Mouse (Mus musculus) adipocyte (in vitro differentiated cells): ENCODE data around the gene Rplp2.

ENCODE experiments used
- DNase-seq: peaks from one replicate; pipeline ENCODE4 v3.0.0-alpha.2; 2016; ENCODE audit warnings: low spot score

Rplp2 gene

GRCm38 (mm10) chr7:141467230-141468030 lies 20.3 kb downstream of the Rplp2 start, which contains the start of gene Cd151:
Gene Cd151 (plus strand): TSS chr7:141467392.
- DNase-seq: peak; percentile 86

- DNase-seq: peak; percentile 63
Observed at GRCm38 (mm10) chr7:141468164-141468521, 21.0 kb downstream of the Rplp2 start.

GRCm38 (mm10) chr7:141468522-141469211 lies 21.5 kb downstream of the Rplp2 start:
- DNase-seq: peak; percentile 85

GRCm38 (mm10) chr7:141469352-141469751 lies 22.2 kb downstream of the Rplp2 start:
- DNase-seq: no peak

- DNase-seq: no peak
Observed at GRCm38 (mm10) chr7:141469901-141470636, 22.9 kb downstream of the Rplp2 start.

- no peak for DNase-seq
Observed at GRCm38 (mm10) chr7:141470637-141470944, 23.4 kb downstream of the Rplp2 start.

- no peak for DNase-seq
Observed at GRCm38 (mm10) chr7:141471236-141471635, 24.1 kb downstream of the Rplp2 start.

GRCm38 (mm10) chr7:141472226-141472625 lies 25.1 kb downstream of the Rplp2 start:
- DNase-seq: peak; percentile 77

- no peak for DNase-seq
Observed at GRCm38 (mm10) chr7:141472763-141473162, 25.6 kb downstream of the Rplp2 start.

GRCm38 (mm10) chr7:141474160-141474559 lies 27.0 kb downstream of the Rplp2 start:
- no peak for DNase-seq

- DNase-seq: peak; percentile 77
Observed at GRCm38 (mm10) chr7:141475011-141475804, 28.0 kb downstream of the Rplp2 start, which contains the start of the genes Polr2l and Tspan4. Gene Polr2l (minus strand): TSS chr7:141475132. Gene Tspan4 (plus strand): TSS chr7:141475240.

- DNase-seq: peak; percentile 33
Observed at GRCm38 (mm10) chr7:141475805-141476158, 28.6 kb downstream of the Rplp2 start.

- peak; percentile 83 for DNase-seq
Observed at GRCm38 (mm10) chr7:141476226-141476980, 29.2 kb downstream of the Rplp2 start.

- DNase-seq: no peak
Observed at GRCm38 (mm10) chr7:141476981-141477370, 29.8 kb downstream of the Rplp2 start.

GRCm38 (mm10) chr7:141477578-141478269 lies 30.6 kb downstream of the Rplp2 start:
- DNase-seq: no peak

- DNase-seq: no peak
Observed at GRCm38 (mm10) chr7:141478270-141478748, 31.1 kb downstream of the Rplp2 start.

- peak; percentile 49 for DNase-seq
Observed at GRCm38 (mm10) chr7:141480842-141481497, 33.8 kb downstream of the Rplp2 start.

- no peak for DNase-seq
Observed at GRCm38 (mm10) chr7:141481498-141482401, 34.6 kb downstream of the Rplp2 start.

GRCm38 (mm10) chr7:141482531-141483024 lies 35.4 kb downstream of the Rplp2 start:
- no peak for DNase-seq
